Mouse (Mus musculus): ENCODE measurements around the gene Zfp976. TPM values are rescaled to one million over a fixed set of nuclear protein-coding genes. Genes with fewer than 3 reads are reported as not detected.
"Not testable (repeated sequence)": the region's sequence is repeated elsewhere in the genome, so short reads cannot be mapped to it uniquely, and the experiment has no call there.

Gene Zfp976
- 0.34 TPM for polyA plus RNA-seq (2012; fragmentation: generic; extraction: Trizol)
- long read RNA-seq, experiment 1 = 0 reads
- long read RNA-seq, experiment 2, partial matches to known transcripts = 0 of 2 reads
- long read RNA-seq, experiment 2, other reads (novel, unspliced or antisense) = 0 of 2 reads

DNA sequence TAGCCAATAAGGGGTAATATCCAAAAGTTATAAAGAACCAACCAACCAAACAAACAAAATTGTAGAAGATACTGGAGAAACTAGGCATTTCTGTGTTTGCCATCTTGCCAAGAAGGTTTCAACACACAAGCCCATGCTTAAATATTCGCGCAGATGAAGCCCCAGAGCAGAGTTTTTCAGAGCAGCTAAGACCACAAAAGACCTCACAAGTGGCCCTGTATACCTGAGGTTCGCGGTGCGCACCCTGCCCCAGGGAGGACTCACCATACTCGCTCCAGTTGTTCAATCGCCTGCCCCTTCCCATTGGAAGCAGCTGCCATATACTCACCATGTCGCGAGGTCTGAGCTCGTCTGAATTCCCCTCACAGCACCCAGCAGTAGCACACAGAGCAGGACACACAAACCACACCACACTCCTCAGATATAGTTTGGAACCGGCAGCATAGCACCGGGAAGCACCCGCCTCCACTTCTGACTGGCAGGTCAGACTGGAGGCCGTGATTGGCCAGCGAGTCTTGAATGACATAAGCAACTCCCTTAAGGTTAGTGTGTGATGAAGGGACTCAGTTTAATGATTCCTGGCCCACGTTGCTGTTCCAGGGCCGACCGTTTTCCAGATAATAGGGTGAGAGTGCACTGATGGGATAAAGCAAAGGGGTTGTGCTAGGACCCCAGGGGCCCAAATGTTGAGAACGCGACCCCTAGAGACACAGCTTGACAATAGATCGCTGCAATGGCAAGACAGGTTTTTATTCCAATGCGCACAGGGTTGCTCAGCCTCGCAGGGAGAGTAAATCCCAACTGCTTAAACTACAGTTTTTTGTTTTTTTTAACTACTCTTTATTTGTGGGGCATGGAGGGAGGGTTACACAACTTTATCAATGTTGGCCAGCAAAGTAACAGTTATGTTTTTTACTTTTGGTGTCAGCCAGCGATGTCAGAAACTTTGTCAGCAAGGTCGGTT is at the start of gene Zfp976:
Gene Zfp976 (minus strand): TSS at position 437 of the 964 bp plus-strand sequence.
- H3K79me3 ChIP-seq (ENCODE audit: low read depth); H3K27me3 ChIP-seq (ENCODE audit: control insufficient read depth, insufficient read depth, insufficient read length); H3K36me3 ChIP-seq (ENCODE audit: control insufficient read depth, insufficient read depth); H3K79me2 ChIP-seq (ENCODE audit: control insufficient read depth, insufficient read depth): not testable (repeated sequence)
- peak within 1 kb of the TSS; percentile 23 for H3K4me3 ChIP-seq (ENCODE audit: insufficient read depth, poor library complexity, severe bottlenecking)
- peak within 1 kb of the TSS; percentile 23 for H3ac ChIP-seq (ENCODE audit: control insufficient read depth, insufficient read length, low read depth)

DNA sequence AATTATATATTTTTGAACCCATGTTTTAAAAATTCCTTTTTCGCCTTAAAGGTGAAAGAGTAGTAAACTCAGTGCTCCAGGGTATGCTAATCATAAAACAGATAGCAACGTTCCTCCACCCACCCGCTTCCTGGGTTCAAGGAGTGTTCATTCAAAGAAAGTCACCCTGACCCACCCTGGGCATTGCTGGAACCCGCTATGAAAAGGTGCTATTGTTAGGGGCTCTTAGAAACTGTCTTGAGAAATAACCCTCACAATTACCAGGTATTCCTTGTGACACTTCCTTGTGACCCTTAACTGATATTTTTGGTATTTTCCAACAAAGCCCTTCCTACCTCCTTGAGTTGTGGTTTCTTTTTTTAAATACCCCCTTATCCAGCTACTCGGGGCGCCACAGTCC is 37.7 kb upstream of the Zfp976 start:
- not testable (repeated sequence) for H3K79me3 ChIP-seq (ENCODE audit: low read depth); H3K79me2 ChIP-seq (ENCODE audit: control insufficient read depth, insufficient read depth); H3ac ChIP-seq (ENCODE audit: control insufficient read depth, insufficient read length, low read depth); H3K4me3 ChIP-seq (ENCODE audit: insufficient read depth, poor library complexity, severe bottlenecking); H3K36me3 ChIP-seq (ENCODE audit: control insufficient read depth, insufficient read depth); H3K27me3 ChIP-seq (ENCODE audit: control insufficient read depth, insufficient read depth, insufficient read length)

GRCm38 (mm10) chr7:42679646-42680045 is 37.3 kb upstream of the Zfp976 start:
- H3K79me3 ChIP-seq (ENCODE audit: low read depth); H3ac ChIP-seq (ENCODE audit: control insufficient read depth, insufficient read length, low read depth); H3K36me3 ChIP-seq (ENCODE audit: control insufficient read depth, insufficient read depth); H3K79me2 ChIP-seq (ENCODE audit: control insufficient read depth, insufficient read depth); H3K27me3 ChIP-seq (ENCODE audit: control insufficient read depth, insufficient read depth, insufficient read length); H3K4me3 ChIP-seq (ENCODE audit: insufficient read depth, poor library complexity, severe bottlenecking): not testable (repeated sequence)

DNA sequence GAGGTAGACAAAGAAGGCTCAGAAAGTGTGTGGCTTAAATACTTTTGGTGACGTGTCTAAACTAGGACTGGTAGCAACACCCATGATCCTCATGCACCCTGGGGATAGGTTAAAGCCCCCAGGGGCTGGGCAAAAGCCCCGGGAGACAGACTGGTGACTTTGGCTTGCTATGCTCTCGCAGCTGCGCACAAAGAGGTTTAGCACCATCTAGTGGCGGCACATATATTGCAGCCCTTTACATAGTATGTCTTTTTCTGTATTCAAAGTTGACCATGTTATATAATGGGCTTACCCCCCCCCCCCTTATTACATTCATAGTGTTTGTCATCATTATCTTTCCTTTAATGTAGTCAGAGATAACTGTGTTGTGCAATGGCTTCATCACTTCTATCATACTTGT is 17.8 kb upstream of the Zfp976 start:
- not testable (repeated sequence) for H3K79me2 ChIP-seq (ENCODE audit: control insufficient read depth, insufficient read depth); H3ac ChIP-seq (ENCODE audit: control insufficient read depth, insufficient read length, low read depth); H3K36me3 ChIP-seq (ENCODE audit: control insufficient read depth, insufficient read depth); H3K4me3 ChIP-seq (ENCODE audit: insufficient read depth, poor library complexity, severe bottlenecking); H3K79me3 ChIP-seq (ENCODE audit: low read depth); H3K27me3 ChIP-seq (ENCODE audit: control insufficient read depth, insufficient read depth, insufficient read length)

DNA sequence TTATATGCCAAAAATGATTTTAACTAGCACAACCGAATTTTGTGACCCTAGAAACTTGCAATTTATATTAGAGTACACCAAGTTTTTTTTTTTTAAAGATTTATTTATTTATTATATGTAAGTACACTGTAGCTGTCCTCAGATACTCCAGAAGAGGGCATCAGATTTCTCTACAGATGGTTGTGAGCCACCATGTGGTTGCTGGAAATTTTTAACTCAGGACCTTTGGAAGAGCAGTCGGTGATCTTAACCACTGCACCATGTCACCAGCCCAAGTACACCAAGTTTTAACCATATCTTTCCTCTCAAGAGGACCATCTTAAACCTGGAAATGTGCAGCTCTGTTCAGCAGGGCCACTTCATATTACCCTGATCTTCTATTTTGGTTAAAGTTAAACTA is 12.8 kb upstream of the Zfp976 start:
- not testable (repeated sequence) for H3K79me2 ChIP-seq (ENCODE audit: control insufficient read depth, insufficient read depth); H3K4me3 ChIP-seq (ENCODE audit: insufficient read depth, poor library complexity, severe bottlenecking)

GRCm38 (mm10) chr7:42643120-42643620 is 782 bp upstream of the Zfp976 start:
- H3K4me3 ChIP-seq (ENCODE audit: insufficient read depth, poor library complexity, severe bottlenecking); H3K79me3 ChIP-seq (ENCODE audit: low read depth); H3K27me3 ChIP-seq (ENCODE audit: control insufficient read depth, insufficient read depth, insufficient read length); H3K79me2 ChIP-seq (ENCODE audit: control insufficient read depth, insufficient read depth); H3ac ChIP-seq (ENCODE audit: control insufficient read depth, insufficient read length, low read depth); H3K36me3 ChIP-seq (ENCODE audit: control insufficient read depth, insufficient read depth): not testable (repeated sequence)

More for the DNA sequence above, 12.8 kb upstream of the Zfp976 start:
- H3K36me3 ChIP-seq (ENCODE audit: control insufficient read depth, insufficient read depth); H3K27me3 ChIP-seq (ENCODE audit: control insufficient read depth, insufficient read depth, insufficient read length); H3K79me3 ChIP-seq (ENCODE audit: low read depth); H3ac ChIP-seq (ENCODE audit: control insufficient read depth, insufficient read length, low read depth): not testable (repeated sequence)

DNA sequence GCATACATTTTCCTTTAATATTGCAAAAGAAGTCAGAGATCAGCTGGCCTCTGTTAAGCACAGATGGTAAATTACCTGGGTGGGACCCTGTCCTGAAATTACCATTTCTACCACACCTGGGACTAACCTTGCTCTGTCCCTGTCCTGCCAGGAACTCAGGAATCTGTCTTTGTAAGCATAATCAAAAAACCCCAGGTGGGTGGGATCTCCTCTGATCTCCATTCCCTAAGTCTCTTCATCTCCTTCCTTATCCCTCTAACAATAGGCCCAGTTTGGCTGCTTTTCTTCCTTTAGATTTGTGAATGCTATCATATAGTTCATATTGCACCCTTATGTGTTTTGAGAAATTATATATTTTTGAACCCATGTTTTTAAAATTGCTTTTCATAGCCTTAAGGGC is 11.4 kb downstream of the Zfp976 start:
- not testable (repeated sequence) for H3K4me3 ChIP-seq (ENCODE audit: insufficient read depth, poor library complexity, severe bottlenecking); H3K79me3 ChIP-seq (ENCODE audit: low read depth); H3K36me3 ChIP-seq (ENCODE audit: control insufficient read depth, insufficient read depth); H3K27me3 ChIP-seq (ENCODE audit: control insufficient read depth, insufficient read depth, insufficient read length); H3ac ChIP-seq (ENCODE audit: control insufficient read depth, insufficient read length, low read depth); H3K79me2 ChIP-seq (ENCODE audit: control insufficient read depth, insufficient read depth)

DNA sequence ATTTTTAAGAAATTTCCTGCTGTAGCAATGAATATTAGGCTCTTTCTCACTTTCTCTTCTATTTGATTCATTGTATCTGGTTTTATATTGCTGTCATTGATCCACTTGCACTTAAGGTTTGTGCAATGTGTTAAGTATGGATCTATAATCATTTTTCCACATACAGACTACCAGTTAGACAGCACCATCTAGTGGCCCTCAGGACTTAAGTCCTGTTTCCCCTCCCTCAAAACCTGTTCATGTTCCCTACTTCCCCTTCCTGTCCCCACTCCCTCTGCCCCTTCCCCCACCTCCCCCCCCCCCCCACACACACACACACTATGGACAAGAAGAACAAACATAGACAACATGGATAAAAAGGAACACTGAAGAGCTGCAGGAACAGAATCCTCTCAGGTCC is 46.7 kb downstream of the Zfp976 start:
- not testable (repeated sequence) for H3K27me3 ChIP-seq (ENCODE audit: control insufficient read depth, insufficient read depth, insufficient read length); H3K79me3 ChIP-seq (ENCODE audit: low read depth); H3K79me2 ChIP-seq (ENCODE audit: control insufficient read depth, insufficient read depth); H3ac ChIP-seq (ENCODE audit: control insufficient read depth, insufficient read length, low read depth); H3K4me3 ChIP-seq (ENCODE audit: insufficient read depth, poor library complexity, severe bottlenecking); H3K36me3 ChIP-seq (ENCODE audit: control insufficient read depth, insufficient read depth)

DNA sequence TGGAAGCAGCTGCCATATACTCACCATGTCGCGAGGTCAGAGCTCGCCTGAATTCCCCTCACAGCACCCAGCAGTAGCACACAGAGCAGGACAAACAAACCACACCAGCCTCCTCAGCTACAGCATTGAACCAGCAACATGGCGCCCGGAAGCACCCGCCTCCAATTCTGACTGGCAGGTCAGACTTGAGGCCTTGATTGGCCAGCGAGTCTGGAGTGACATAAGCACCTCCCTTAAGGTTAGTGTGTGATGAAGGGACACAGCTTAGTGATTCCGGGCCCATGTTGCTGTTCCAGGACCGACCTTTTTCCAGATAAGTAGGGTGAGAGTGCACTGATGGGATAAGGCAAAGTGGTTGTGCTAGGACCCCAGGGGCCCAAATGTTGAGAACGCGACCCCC is 50.0 kb downstream of the Zfp976 start, which contains the start of gene Zfp977:
Gene Zfp977 (minus strand): TSS at position 135 of the 400 bp plus-strand sequence.
- H3K79me2 ChIP-seq (ENCODE audit: control insufficient read depth, insufficient read depth); H3K4me3 ChIP-seq (ENCODE audit: insufficient read depth, poor library complexity, severe bottlenecking); H3K36me3 ChIP-seq (ENCODE audit: control insufficient read depth, insufficient read depth); H3K27me3 ChIP-seq (ENCODE audit: control insufficient read depth, insufficient read depth, insufficient read length); H3K79me3 ChIP-seq (ENCODE audit: low read depth); H3ac ChIP-seq (ENCODE audit: control insufficient read depth, insufficient read length, low read depth): not testable (repeated sequence)

DNA sequence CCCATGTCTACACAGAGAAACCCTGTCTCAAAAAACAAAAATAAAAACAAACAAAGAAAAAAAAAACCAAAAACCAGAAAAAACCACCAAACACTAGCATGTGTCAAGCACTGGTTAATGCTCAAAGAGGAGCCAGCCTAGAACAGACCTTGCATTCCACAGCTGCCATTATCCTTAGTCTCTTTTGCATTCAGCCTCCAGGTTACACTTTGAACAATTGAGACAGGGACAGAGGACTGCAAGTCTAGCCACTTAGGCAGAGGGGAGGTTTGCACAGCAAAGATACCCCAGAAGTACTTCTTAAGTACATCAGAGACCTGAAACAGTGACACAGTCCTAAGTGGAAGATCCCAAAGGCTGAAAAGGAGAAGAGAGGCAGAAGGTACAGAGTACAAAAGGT is 51.1 kb downstream of the Zfp976 start:
- H3K79me2 ChIP-seq (ENCODE audit: control insufficient read depth, insufficient read depth); H3K27me3 ChIP-seq (ENCODE audit: control insufficient read depth, insufficient read depth, insufficient read length); H3K79me3 ChIP-seq (ENCODE audit: low read depth); H3K4me3 ChIP-seq (ENCODE audit: insufficient read depth, poor library complexity, severe bottlenecking); H3ac ChIP-seq (ENCODE audit: control insufficient read depth, insufficient read length, low read depth); H3K36me3 ChIP-seq (ENCODE audit: control insufficient read depth, insufficient read depth): not testable (repeated sequence)

Measured in C2C12 (cell line).